ENCODE assay signal across 8 mouse cellular contexts in the genomic region with DNA sequence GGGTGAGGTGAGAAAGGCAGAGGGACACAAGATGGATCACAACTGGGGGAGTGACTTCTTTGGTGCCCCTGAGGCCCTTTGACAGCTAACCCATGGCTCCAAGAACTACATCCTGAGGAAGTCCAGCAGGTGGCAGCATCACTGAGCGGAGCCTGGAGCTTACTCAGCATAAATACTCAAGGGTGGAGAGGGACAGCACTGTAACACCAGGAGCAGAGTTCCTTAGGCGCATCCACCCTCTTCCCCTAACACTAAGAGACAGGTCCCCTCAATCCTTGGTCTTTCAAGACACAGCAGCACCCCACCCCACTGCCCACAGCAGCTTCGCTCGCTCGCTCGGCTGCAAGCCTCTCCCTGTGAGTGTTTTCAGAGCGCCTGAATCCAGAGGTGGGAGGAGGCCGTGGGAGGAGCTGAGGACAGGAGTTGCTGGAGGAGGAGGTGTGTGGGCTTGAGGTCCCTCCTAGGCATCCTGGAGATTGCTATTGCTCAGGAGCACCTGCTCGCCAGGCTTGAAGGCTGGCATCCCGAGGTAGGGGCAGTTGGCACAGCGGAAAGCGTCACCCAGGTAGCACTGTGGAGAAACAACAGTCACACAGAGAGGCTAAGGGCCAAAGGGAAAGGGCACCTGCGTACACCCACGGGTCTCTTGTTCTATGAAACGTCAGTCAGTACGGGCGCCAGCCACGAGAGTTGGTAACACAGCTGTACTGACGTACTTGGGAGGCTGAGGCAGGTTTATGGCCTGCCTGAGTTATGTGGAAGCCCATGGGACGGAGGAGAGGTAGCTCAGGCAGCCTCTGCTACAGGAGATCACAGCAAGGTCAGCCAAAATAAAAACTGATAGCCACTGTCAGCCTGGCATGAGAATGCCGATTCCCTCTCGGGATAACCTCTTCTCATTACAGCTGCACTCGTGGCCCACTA. TPM values are rescaled to one million over a fixed set of nuclear protein-coding genes. Genes with fewer than 3 reads are reported as not detected.
DNase-seq lines count a peak whose midpoint lies in the region; ATAC-seq and TF ChIP-seq lines count a peak whose summit lies in the region.

No protein-coding gene starts in this region.

- TF ChIP-seq EP300 in liver, embryonic 14.5 days (IDR thresholded peaks at IDR 0.05; ENCODE audit: low read depth), result no peak

- peak; percentile 64; the same call in 1 of the 2 replicates for ATAC-seq in liver, embryonic 14.5 days (ENCODE audit: insufficient read depth)

- no peak overlapping the region for H3K4me2 ChIP-seq in liver, embryonic 14.5 days (ENCODE audit: low read depth)

- H3K4me1 ChIP-seq in liver, embryonic 14.5 days (replicated peaks; ENCODE audit: control insufficient read depth in 2 of 2, insufficient read depth in 2 of 2, low read length in 1 of 2), result peaks cover 0 to 7% of the 10 kb centered on the region in 2 experiments; a peak in 2 of 4 replicates

- no peaks in the 10 kb centered on the region for H3K27me3 ChIP-seq in liver, embryonic 14.5 days (ENCODE audit: control insufficient read depth, insufficient read depth, low read length)

- intact Hi-C loops in left cerebral cortex, adult 2 months (cut with DNase I), result no loop called here
- intact Hi-C loops in gastrocnemius, adult 2 months (cut with DNase I), result loop anchor here (1.0 kb wide), 1 partner anchor 86 kb away; no protein-coding TSS in a partner anchor

- no peaks in the 10 kb centered on the region for H3K9me3 ChIP-seq in liver, embryonic 14.5 days (ENCODE audit: control insufficient read depth, low read length)

- H3K9ac ChIP-seq in liver, embryonic 14.5 days (replicated peaks), result no peak overlapping the region

- WGBS in liver, embryonic 14.5 days (ENCODE audit: insufficient replicate concordance), result 84% methylated on average over 23 of the region's 23 CpGs

- DNase-seq in left cerebral cortex, adult 2 months (ENCODE audit: extremely low spot score in 1 of 2, low spot score in 2 of 2), result peak; percentile 62 to 71
- no peak for DNase-seq in left cerebral cortex, adult 11 months (ENCODE audit: low spot score)
- DNase-seq in cerebellum, adult 9-11 months, result peak; percentile 37
- peak; percentile 75 for DNase-seq in gastrocnemius, adult 2 months
- peak; percentile 60 for DNase-seq in kidney, adult 11 months
- DNase-seq in liver, embryonic 14.5 days (ENCODE audit: low read depth in 3 of 3, low spot score in 3 of 3), result no peak
- DNase-seq in neural tube, embryonic 10.5 days (ENCODE audit: extremely low spot score, low spot score), result peak; percentile 55
- peak; percentile 84 for DNase-seq in testis, postnatal 10 days (ENCODE audit: low spot score)

- H3K27ac ChIP-seq in left cerebral cortex, adult 2 months, result peak overlapping the region; percentile 41
- H3K27ac ChIP-seq in gastrocnemius, adult 2 months, result peak overlapping the region; percentile 76
- H3K27ac ChIP-seq in liver, embryonic 14.5 days, result no peak overlapping the region

- no peak overlapping the region for H3K4me3 ChIP-seq in left cerebral cortex, adult 2 months
- H3K4me3 ChIP-seq in gastrocnemius, adult 2 months, result no peak overlapping the region
- no peak overlapping the region for H3K4me3 ChIP-seq in liver, embryonic 14.5 days (ENCODE audit: insufficient read depth in 1 of 2, low read depth in 2 of 2, low read length in 2 of 2)

- TF ChIP-seq CTCF in left cerebral cortex, adult 2 months (IDR thresholded peaks at IDR 0.05), result peak; percentile 79
- peak; percentile 81 for TF ChIP-seq CTCF in gastrocnemius, adult 2 months (IDR thresholded peaks at IDR 0.05)
- TF ChIP-seq CTCF in liver, embryonic 14.5 days (IDR thresholded peaks at IDR 0.05; ENCODE audit: low read depth), result peak; percentile 92

- H3K36me3 ChIP-seq in liver, embryonic 14.5 days (replicated peaks; ENCODE audit: control insufficient read depth, insufficient read depth, low read depth), result peaks cover 51% of the 10 kb centered on the region

RNA-seq across cellular contexts. Expression of gene Ccl17, which starts 12.6 kb away (rescaled TPM):
- total RNA-seq in left cerebral cortex, adult 2 months (2021), result 1 to 10 TPM; 4.6 to 7.9 TPM
- not detected for total RNA-seq in gastrocnemius, adult 2 months (2021)
- polyA plus RNA-seq in liver, embryonic 14.5 days (2012; rRNA removed), result 0.11 and 0.34 TPM in 2 replicates
- polyA plus RNA-seq in liver, embryonic 14.5 days (2014; fragmentation: Nextera tagmentation; extraction: Ambion mirVana), result not detected in 2 replicates

RNA-seq across cellular contexts. Expression of gene Coq9, which starts 15.2 kb away (rescaled TPM):
- total RNA-seq in left cerebral cortex, adult 2 months (2021), result 10 to 100 TPM; 84.5 to 89.1 TPM
- 100 to 1,000 TPM; 359 to 480 TPM for total RNA-seq in gastrocnemius, adult 2 months (2021)
- polyA plus RNA-seq in liver, embryonic 14.5 days (2012; rRNA removed), result 38.5 and 39.8 TPM in 2 replicates
- polyA plus RNA-seq in liver, embryonic 14.5 days (2014; fragmentation: Nextera tagmentation; extraction: Ambion mirVana), result 44.3 and 48.9 TPM in 2 replicates

RNA-seq across cellular contexts. Expression of gene Ciapin1, which starts 15.3 kb away (rescaled TPM):
- total RNA-seq in left cerebral cortex, adult 2 months (2021), result 10 to 100 TPM; 71.4 to 76.8 TPM
- total RNA-seq in gastrocnemius, adult 2 months (2021), result 10 to 100 TPM; 29.7 to 44.5 TPM
- 20.4 and 23.7 TPM in 2 replicates for polyA plus RNA-seq in liver, embryonic 14.5 days (2012; rRNA removed)
- 38.4 and 46.3 TPM in 2 replicates for polyA plus RNA-seq in liver, embryonic 14.5 days (2014; fragmentation: Nextera tagmentation; extraction: Ambion mirVana)

RNA-seq across cellular contexts. Expression of gene Polr2c, which starts 34.4 kb away (rescaled TPM):
- total RNA-seq in left cerebral cortex, adult 2 months (2021), result 10 to 100 TPM; 72.1 to 79.8 TPM
- 10 to 100 TPM; 47.3 to 49.8 TPM for total RNA-seq in gastrocnemius, adult 2 months (2021)
- 51.6 and 54.4 TPM in 2 replicates for polyA plus RNA-seq in liver, embryonic 14.5 days (2012; rRNA removed)
- polyA plus RNA-seq in liver, embryonic 14.5 days (2014; fragmentation: Nextera tagmentation; extraction: Ambion mirVana), result 73.5 and 82.2 TPM in 2 replicates

RNA-seq across cellular contexts. Expression of gene Cx3cl1, which starts 51.1 kb away (rescaled TPM):
- 100 to 1,000 TPM; 658 to 661 TPM for total RNA-seq in left cerebral cortex, adult 2 months (2021)
- 1 to 10 TPM in 1 of 2 experiments, under 1 TPM in 1; 0.36 to 1.0 TPM for total RNA-seq in gastrocnemius, adult 2 months (2021)
- polyA plus RNA-seq in liver, embryonic 14.5 days (2012; rRNA removed), result 0.11 and 0.12 TPM in 2 replicates
- 0.33 and 0.34 TPM in 2 replicates for polyA plus RNA-seq in liver, embryonic 14.5 days (2014; fragmentation: Nextera tagmentation; extraction: Ambion mirVana)

Comparison
In these comparisons a context has a peak if more than half of its experiments do, and no peak if none do; other contexts are left out.
1. DNase-seq: peak in left cerebral cortex, adult 2 months (2 of 2), cerebellum, adult 9-11 months (single experiment), gastrocnemius, adult 2 months (single experiment), kidney, adult 11 months (single experiment), neural tube, embryonic 10.5 days (single experiment) and testis, postnatal 10 days (single experiment); none in left cerebral cortex, adult 11 months (single experiment) and liver, embryonic 14.5 days (0 of 3).
2. RNA of gene Ccl17, which starts 12.6 kb away (total RNA-seq): 4.6 to 7.9 TPM in left cerebral cortex, adult 2 months; not detected in gastrocnemius, adult 2 months; every median in the first group is over 4 times any median in the second.
3. Peak in every context shown above with its lines, with median percentiles within 50 percentile points of each other: CTCF ChIP-seq.